Mouse (Mus musculus) stomach, postnatal 0 days (tissue): ENCODE data around the gene Gsg1l.

Experiments
- CTCF ChIP-seq: IDR thresholded peaks from 2 replicates; pipeline ENCODE4 v1.5.1; 2016; ENCODE audit warnings: antibody characterized with exemption, low read depth, mild to moderate bottlenecking, moderate library complexity
- EP300 ChIP-seq: optimal IDR thresholded peaks from 2 replicates; pipeline ENCODE3; 2016; ENCODE audit warnings: antibody characterized with exemption

DNA sequence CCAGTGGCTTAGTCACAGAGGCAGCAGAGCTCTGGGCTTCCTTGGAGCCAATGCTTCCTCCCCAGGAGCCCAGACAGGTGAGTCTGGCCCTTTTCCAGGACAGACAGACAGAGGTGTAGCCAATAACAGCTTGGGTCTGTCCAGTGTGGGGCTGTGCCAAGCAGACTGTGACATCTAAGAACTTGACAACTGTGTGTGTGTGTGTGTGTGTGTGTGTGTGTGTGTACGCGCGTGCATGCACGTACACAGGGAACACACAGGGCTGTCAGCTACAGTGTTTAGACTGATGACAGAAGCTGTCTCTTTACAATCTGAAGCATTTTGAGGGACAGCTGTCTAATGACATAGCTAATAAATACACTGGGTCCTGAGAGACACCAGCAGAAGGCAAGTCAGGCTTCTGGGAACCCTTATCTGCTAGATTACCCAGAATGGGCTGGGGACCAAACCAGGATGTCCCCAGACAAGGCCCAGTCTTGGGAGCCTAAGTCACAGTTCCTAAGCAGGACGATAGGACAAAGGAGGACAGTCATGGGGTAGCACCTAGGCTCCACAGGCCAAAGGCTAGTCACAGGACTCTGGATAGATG, 42.9 kb downstream of the Gsg1l start:
- TF ChIP-seq CTCF, result no peak
- no peak for TF ChIP-seq EP300
